Mouse (Mus musculus) ES-Bruce4 (cell line): Measurements from ENCODE around the gene Olfr1079.

Experiments used
- CTCF ChIP-seq: IDR thresholded peaks from one replicate; pipeline ENCODE4 v1.8.1; 2011; ENCODE audit warnings: low read depth, low read length
- POLR2A ChIP-seq: IDR thresholded peaks from one replicate; pipeline ENCODE4 v1.8.1; 2011; ENCODE audit warnings: low read length; ENCODE audit not compliant: insufficient read depth

GRCm38 (mm10) chr2:86530991-86531390 is 11.3 kb downstream of the Olfr1079 start:
- TF ChIP-seq CTCF (no peak), POLR2A (no peak)
